Mouse (Mus musculus) MEL (cell line): ENCODE measurements around the gene Kcng4. TPM values are rescaled to one million over a fixed set of nuclear protein-coding genes. Genes with fewer than 3 reads are reported as not detected.

Experiments
- DNase-seq: peaks from one replicate; pipeline ENCODE4 v3.0.0; 2011; ENCODE audit warnings: low read depth, low spot score
- H3K27ac ChIP-seq: 2 replicates; pipeline ENCODE4 v1.5.1; 2012; ENCODE audit warnings: low read depth, mild to moderate bottlenecking, control low read depth, low read length, moderate library complexity; ENCODE audit not compliant: control insufficient read depth
- H3K27me3 ChIP-seq, 2 experiments: fragments of 150-350 bp in 1 of 2; sonication (generic) in 1 of 2; 2 replicates each; pipeline ENCODE4 v1.6.1; 2012; ENCODE audit warnings: low read length in 2 of 2, mild to moderate bottlenecking in 2 of 2, improper control_type of control experiment in 1 of 2, moderate library complexity in 1 of 2; ENCODE audit not compliant: insufficient read depth in 2 of 2, control insufficient read depth in 1 of 2
- H3K36me3 ChIP-seq, 2 experiments: 2 replicates each; pipeline ENCODE4 v1.6.1; 2012 to 2014; ENCODE audit warnings: low read length in 2 of 2, improper control_type of control experiment in 1 of 2, inconsistent platforms in 1 of 2, mild to moderate bottlenecking in 1 of 2; ENCODE audit not compliant: insufficient read depth in 2 of 2, control insufficient read depth in 1 of 2
- H3K4me1 ChIP-seq, 2 experiments: fragments of 150-350 bp in 1 of 2; sonication (generic) in 1 of 2; 2 replicates each; pipeline ENCODE4 v1.6.1; 2012; ENCODE audit warnings: low read length in 2 of 2, improper control_type of control experiment in 1 of 2, mild to moderate bottlenecking in 1 of 2; ENCODE audit not compliant: insufficient read depth in 2 of 2, control insufficient read depth in 1 of 2
- H3K4me3 ChIP-seq, 2 experiments: fragments of 150-350 bp in 1 of 2; sonication (generic) in 1 of 2; 2 replicates each; pipeline ENCODE4 v1.5.1; 2012; ENCODE audit warnings: low read depth in 2 of 2, low read length in 2 of 2, mild to moderate bottlenecking in 2 of 2, moderate library complexity in 2 of 2, control low read depth in 1 of 2, improper control_type of control experiment in 1 of 2; ENCODE audit not compliant: control insufficient read depth in 1 of 2, insufficient read depth in 1 of 2
- H3K79me2 ChIP-seq: 2 replicates; pipeline ENCODE4 v1.6.1; 2012; ENCODE audit warnings: mild to moderate bottlenecking, low read length, moderate library complexity; ENCODE audit not compliant: control insufficient read depth, poor library complexity, insufficient read depth
- H3K9ac ChIP-seq: 2 replicates; pipeline ENCODE4 v1.6.1; 2012; ENCODE audit warnings: low read depth, mild to moderate bottlenecking, control low read depth, low read length, moderate library complexity; ENCODE audit not compliant: control insufficient read depth, poor library complexity, severe bottlenecking
- H3K9me3 ChIP-seq: fragments of 150-350 bp; sonication (generic); replicated peaks from 2 replicates; pipeline ENCODE4 v1.6.1; 2012; ENCODE audit warnings: mild to moderate bottlenecking, low read length, improper control_type of control experiment, moderate library complexity; ENCODE audit not compliant: insufficient read depth
- CHD1 ChIP-seq: IDR thresholded peaks from 2 replicates; pipeline ENCODE4 v1.6.1; 2012; ENCODE audit warnings: low read depth, mild to moderate bottlenecking, inconsistent platforms, low read length, improper control_type of control experiment
- MAX ChIP-seq: IDR thresholded peaks from 2 replicates; pipeline ENCODE4 v1.6.1; 2011; ENCODE audit warnings: low read length, improper control_type of control experiment
- MEF2A ChIP-seq: IDR thresholded peaks from 2 replicates; pipeline ENCODE4 v1.6.1; 2014; ENCODE audit warnings: low read depth, mild to moderate bottlenecking, inconsistent platforms, low read length, improper control_type of control experiment; ENCODE audit not compliant: poor library complexity, insufficient replicate concordance, severe bottlenecking; ENCODE audit errors: extremely low read depth
- MYB ChIP-seq: IDR thresholded peaks from 2 replicates; pipeline ENCODE4 v1.6.1; 2011; ENCODE audit warnings: mild to moderate bottlenecking, low read depth, low read length, improper control_type of control experiment
- NELFE ChIP-seq: IDR thresholded peaks from 2 replicates; pipeline ENCODE4 v1.6.1; 2011; ENCODE audit warnings: low read depth, low read length, improper control_type of control experiment
- NRF1 ChIP-seq: IDR thresholded peaks from 2 replicates; pipeline ENCODE4 v1.6.1; 2014; ENCODE audit warnings: low read depth, mild to moderate bottlenecking, inconsistent platforms, low read length, improper control_type of control experiment, moderate library complexity; ENCODE audit not compliant: poor library complexity, insufficient read depth, severe bottlenecking
- POLR2AphosphoS2 ChIP-seq: IDR thresholded peaks from 2 replicates; pipeline ENCODE4 v1.6.1; 2011; ENCODE audit warnings: low read length, improper control_type of control experiment
- TAL1 ChIP-seq: IDR thresholded peaks from 2 replicates; pipeline ENCODE4 v1.6.1; 2012; ENCODE audit warnings: mild to moderate bottlenecking, inconsistent platforms, low read length, moderate library complexity, mixed read lengths
- TBP ChIP-seq: IDR thresholded peaks from 2 replicates; pipeline ENCODE4 v1.8.0; 2011; ENCODE audit warnings: low read depth, low read length, improper control_type of control experiment
- TCF12 ChIP-seq: IDR thresholded peaks from 2 replicates; pipeline ENCODE4 v1.6.1; 2014; ENCODE audit warnings: low read depth, mild to moderate bottlenecking, inconsistent platforms, low read length, improper control_type of control experiment, moderate library complexity
- USF1 ChIP-seq: IDR thresholded peaks from 2 replicates; pipeline ENCODE4 v1.6.1; 2014; ENCODE audit warnings: low read depth, mild to moderate bottlenecking, inconsistent platforms, low read length, improper control_type of control experiment, moderate library complexity
- USF2 ChIP-seq, 2 experiments: IDR thresholded peaks; 2 replicates each; pipeline ENCODE4 v1.6.1; 2011 to 2012; ENCODE audit warnings: improper control_type of control experiment in 2 of 2, low read length in 2 of 2, borderline replicate concordance in 1 of 2, inconsistent platforms in 1 of 2, low read depth in 1 of 2, mild to moderate bottlenecking in 1 of 2; ENCODE audit not compliant: insufficient read depth in 1 of 2
- ZNF384 ChIP-seq: IDR thresholded peaks from 2 replicates; pipeline ENCODE4 v1.6.1; 2012; ENCODE audit warnings: low read depth, mild to moderate bottlenecking, inconsistent platforms, low read length, improper control_type of control experiment
- polyA plus RNA-seq, 2 experiments: library from polyadenylated mRNA; stranded (reverse) in 1 of 2; unstranded in 1 of 2; fragments of >175 nt in 1 of 2; fragments of >200 nt in 1 of 2; gene quantifications; 2 replicates each; pipeline versions ENCODE4 v1.2.1 to v1.2.4; 2012; ENCODE audit warnings: low replicate concordance in 2 of 2, low read depth in 1 of 2; ENCODE audit not compliant: insufficient read length in 2 of 2, insufficient read depth in 1 of 2, missing spikeins in 1 of 2
- total RNA-seq: library from RNA; depleted of rRNA; stranded (reverse); fragments of 300-350 nt; gene quantifications from 2 replicates; pipeline ENCODE4 v1.2.3, GENCODE M21; 2012; rRNA removed

Kcng4 gene
- total RNA-seq = not detected in 2 replicates
- not detected for polyA plus RNA-seq

- no peaks in the 10 kb centered on the region for H3K79me2 ChIP-seq
- no peaks in the 10 kb centered on the region for H3K9me3 ChIP-seq
- DNase-seq = no peak
- no peak within 1 kb of the TSS for H3K9ac ChIP-seq
- no peak within 1 kb of the TSS for H3K27ac ChIP-seq
- TF ChIP-seq ZNF384 (no peak), USF1 (no peak)
- H3K36me3 ChIP-seq = no peaks in the 10 kb centered on the region
- H3K4me3 ChIP-seq = no peak within 1 kb of the TSS
- H3K27me3 ChIP-seq = peaks cover 0 to 2% of the 10 kb centered on the region in 2 experiments; a peak in 2 of 4 replicates
- H3K4me1 ChIP-seq = no peaks in the 10 kb centered on the region
Observed at GRCm38 (mm10) chr8:119635378-119635777, at the start of gene Kcng4. Gene Kcng4 (minus strand): TSS chr8:119635680.

GRCm38 (mm10) chr8:119679184-119679583 lies 43.7 kb upstream of the Kcng4 start:
- no peaks in the 10 kb centered on the region for H3K9me3 ChIP-seq
- no peak for DNase-seq
- TF ChIP-seq POLR2AphosphoS2 = no peak
- TF ChIP-seq MYB = no peak
- TF ChIP-seq TCF12 = no peak
- TF ChIP-seq TAL1 = no peak
- no peak for TF ChIP-seq CHD1
- TF ChIP-seq TBP = no peak
- no peak for TF ChIP-seq NRF1
- no peak for TF ChIP-seq MEF2A
- TF ChIP-seq USF2 (IDR thresholded peaks at IDR 0.05; ENCODE audit: borderline replicate concordance in 1 of 2, insufficient read depth in 1 of 2, low read depth in 1 of 2, low read length in 2 of 2) = no peak
- no peak for TF ChIP-seq NELFE
- no peak for TF ChIP-seq MAX
- no peaks in the 10 kb centered on the region for H3K27me3 ChIP-seq
- no peaks in the 10 kb centered on the region for H3K79me2 ChIP-seq
- no peaks in the 10 kb centered on the region for H3K36me3 ChIP-seq
- H3K27ac ChIP-seq = no peak overlapping the region
- H3K9ac ChIP-seq = no peak overlapping the region
- no peak overlapping the region for H3K4me3 ChIP-seq
- peaks cover 0 to 4% of the 10 kb centered on the region in 2 experiments; a peak in 1 of 4 replicates for H3K4me1 ChIP-seq
